Mouse (Mus musculus) heart, adult 9 months (tissue): ENCODE data around the gene Cldn6.

ENCODE experiments used
- DNase-seq, 2 experiments: peaks; one replicate each; pipeline ENCODE4 v3.0.0; 2022; ENCODE audit warnings: low spot score in 2 of 2

Cldn6 gene

GRCm38 (mm10) chr17:23675127-23675526 is 3.9 kb upstream of the Cldn6 start:
- DNase-seq = peak; percentile 64 to 75

DNA sequence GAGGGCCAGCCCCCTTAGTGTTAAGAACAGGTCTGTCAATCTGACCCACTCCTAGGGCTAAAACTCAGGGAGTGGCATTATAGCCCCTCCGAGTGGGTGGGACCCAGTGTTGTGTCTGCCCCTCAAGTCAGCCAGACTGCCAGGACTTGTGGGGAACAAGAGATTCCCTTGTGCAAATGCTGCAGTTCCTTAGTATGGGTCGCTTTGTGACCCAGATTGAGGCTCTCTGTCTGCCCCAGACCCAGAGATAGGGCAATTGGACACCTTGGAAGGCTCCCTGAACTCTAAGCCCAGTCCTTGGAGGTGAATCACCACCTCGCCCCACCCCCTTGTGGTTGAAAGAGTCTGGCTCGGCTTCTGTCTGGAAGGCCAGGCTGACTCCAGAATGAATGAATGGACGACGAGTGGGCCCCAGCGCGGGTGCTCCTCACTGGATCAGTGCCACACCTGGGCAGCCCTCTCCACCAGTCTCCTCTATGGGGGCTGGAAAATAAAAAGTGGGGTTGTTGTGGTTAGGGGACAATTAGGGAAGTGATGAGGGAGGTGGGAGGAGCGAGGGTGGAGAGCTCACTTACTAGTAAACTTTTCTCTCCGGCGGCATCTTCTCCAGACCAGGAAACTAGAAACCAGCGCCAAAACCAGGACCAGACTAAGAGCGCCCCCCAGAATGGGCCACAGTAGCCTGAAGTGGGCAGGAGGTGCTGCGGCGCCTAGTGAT is 3.3 kb upstream of the Cldn6 start:
- DNase-seq = peak; percentile 46 to 56

DNA sequence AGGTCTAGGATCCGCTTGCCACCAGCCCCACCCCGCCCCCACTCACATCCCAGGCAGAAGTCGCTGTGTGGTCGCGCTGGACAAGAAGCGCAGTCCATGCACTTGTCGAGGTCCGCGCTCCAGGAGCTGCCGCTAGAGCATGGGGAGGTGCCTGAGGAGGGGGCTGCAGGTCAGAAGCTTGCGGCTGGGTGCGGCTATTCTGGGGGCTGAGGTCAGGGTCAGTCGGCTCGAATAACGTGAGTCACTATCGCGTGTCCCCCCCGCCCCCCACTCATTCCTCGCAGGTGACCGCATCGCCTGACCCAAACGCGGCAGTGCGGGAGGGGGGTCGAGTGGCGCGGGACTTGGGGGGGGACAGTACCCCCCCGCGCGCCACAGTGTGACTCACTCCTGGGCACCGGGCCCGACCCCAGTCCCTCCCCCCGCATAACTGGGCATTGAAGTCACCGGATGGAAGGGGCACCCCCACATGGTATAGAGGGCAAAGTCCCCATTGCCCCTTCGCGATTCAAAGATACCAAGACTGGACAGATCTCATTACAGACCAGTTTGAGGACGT is 2.5 kb upstream of the Cldn6 start:
- DNase-seq = peak; percentile 40 to 61

- DNase-seq = peak; percentile 85 to 89
These were observed 1.8 kb upstream of the Cldn6 start, which contains the start of gene Tnfrsf12a for GRCm38 (mm10) chr17:23677236-23677679. Gene Tnfrsf12a, minus strand, starts transcription at chr17:23677468.

DNA sequence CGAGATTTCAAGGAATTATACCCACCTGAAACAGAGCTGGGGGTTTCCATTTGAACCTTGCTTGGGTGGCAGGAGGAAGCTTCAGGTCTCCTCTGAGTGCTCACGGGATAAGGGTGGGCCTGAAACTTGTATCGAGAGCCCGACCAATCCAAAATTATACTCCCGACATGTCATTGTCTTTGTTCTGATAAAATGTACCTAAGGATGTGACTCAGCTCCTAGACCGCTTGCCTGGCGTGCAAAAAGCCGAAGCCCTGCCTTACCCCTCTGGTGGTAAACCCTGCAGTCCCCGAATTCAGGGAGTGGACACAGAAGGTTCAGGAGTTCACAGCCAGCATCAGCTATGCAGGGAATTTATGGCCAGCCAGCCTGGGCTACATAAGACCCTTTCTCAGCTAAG is 1.3 kb downstream of the Cldn6 start:
- DNase-seq = no peak

- no peak for DNase-seq
These were observed 2.0 kb downstream of the Cldn6 start for GRCm38 (mm10) chr17:23681086-23681485.

DNA sequence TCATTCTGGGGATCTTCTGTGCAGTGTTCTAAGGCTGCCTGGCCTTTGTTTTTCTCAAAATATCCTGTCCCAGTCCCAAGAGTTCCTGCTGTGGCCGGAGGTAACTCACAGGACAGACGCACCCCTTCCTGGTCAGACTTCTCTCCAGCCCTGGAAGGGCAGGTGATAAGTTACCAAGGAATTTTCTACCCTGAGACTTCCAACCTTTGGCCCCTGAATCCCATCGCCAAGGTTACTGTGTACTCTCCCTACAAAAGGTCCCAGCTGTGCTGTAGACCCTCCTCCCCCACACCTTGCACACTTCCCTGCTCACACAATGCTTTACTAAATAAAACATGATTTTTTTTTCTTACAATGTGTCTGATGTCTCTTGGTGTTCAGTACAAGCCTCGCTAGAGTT is 3.0 kb downstream of the Cldn6 start:
- no peak for DNase-seq

- DNase-seq = no peak
These were observed 3.5 kb downstream of the Cldn6 start for GRCm38 (mm10) chr17:23682530-23682929.

DNA sequence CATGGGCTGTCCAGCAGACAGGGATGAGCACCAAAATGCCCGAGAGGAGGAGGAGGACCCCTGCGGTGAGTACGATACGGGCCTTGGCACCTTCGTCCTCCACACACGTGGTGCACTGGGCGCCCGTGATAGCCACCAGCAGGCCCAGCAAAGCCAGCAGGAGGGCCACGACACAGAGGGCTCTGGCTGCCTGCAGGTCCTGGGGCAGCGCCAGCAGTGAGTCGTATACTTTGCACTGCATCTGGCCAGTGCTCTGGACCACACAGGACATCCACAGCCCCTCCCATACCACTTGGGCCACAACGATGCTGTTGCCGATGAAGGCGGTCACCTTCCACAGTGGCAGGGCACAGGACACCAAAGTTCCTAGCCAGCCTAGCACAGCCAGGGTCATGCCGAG is 4.2 kb downstream of the Cldn6 start:
- DNase-seq = no peak

GRCm38 (mm10) chr17:23683856-23684672 is 5.0 kb downstream of the Cldn6 start, which contains the start of gene Cldn9:
Gene Cldn9, minus strand, starts transcription at chr17:23684026.
- no peak for DNase-seq

- DNase-seq = no peak
These were observed 15.4 kb downstream of the Cldn6 start for GRCm38 (mm10) chr17:23694491-23694890.

GRCm38 (mm10) chr17:23695801-23696200 is 16.8 kb downstream of the Cldn6 start:
- no peak for DNase-seq

GRCm38 (mm10) chr17:23699131-23700077 is 20.4 kb downstream of the Cldn6 start:
- DNase-seq = peak; percentile 32 to 51

DNA sequence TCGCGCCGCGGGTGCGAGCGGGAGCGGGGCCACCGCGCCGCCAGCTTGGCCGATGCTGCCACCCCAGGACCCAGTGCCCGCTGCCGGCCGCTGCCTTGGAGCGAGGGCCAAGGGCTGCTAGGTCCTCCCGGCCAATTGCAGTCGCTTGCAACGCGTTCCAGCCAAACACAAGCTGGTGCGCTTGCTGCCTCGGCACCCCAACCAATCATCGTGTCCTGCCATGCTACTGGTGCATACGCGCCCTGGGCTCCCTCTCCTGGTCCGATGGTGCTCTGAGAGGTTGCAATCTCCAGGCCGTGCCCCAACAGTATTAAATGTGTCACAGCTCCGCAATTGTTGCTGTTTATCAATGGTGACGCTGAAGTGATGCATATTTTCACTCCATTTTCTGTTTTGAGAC is 21.0 kb downstream of the Cldn6 start:
- peak; percentile 90 to 92 for DNase-seq

DNA sequence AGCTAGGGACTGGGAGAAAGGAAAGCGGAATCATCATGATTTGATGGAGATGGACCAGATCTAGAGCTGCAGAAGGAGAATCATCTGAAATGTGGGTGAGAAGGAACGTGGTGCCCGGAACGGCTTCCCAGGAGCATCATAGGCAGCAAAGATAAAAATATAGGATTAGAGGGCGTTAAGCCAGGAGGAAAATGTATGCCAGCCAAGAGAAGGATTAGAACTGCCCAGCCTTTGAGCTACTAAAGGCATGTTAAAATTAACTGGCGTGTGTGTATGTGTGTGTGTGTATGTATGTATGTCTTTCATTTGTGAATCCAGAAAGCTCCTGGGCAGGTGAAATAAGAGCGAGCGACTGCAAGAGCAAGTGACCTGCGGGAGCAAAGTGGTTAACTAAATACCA is 24.3 kb downstream of the Cldn6 start:
- DNase-seq = no peak

- no peak for DNase-seq
These were observed 25.7 kb downstream of the Cldn6 start for GRCm38 (mm10) chr17:23704741-23705140.

DNA sequence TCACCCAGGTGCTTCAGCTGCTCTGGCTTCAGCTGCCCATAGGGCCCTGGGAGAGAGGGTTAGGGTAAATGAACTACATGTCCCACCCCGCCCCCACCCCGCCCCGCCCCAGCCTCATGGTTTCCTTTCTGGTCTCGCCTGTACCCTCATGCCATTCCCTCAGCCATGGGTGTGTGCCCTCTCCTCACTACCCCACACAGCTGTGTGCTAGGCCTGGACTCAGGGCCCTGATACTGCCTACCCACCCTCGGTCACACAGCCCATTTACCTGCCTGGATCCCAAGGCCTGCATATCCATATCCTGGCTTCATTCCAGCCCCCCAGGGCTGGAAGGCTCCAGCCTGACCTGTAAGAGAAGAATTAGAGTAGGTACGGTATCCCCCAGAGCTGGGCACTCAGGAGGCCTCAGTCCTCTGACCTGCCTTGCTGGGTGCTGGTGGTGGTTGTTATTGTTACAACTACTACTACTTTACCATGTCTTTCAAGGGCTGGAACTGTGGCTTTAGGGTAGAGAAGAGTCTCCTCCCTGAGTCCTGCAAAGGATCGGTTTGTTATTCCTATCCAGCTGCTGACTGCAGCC is 26.6 kb downstream of the Cldn6 start:
- no peak for DNase-seq

- DNase-seq = peak; percentile 36 to 41
These were observed 27.2 kb downstream of the Cldn6 start for GRCm38 (mm10) chr17:23706212-23706611.

DNA sequence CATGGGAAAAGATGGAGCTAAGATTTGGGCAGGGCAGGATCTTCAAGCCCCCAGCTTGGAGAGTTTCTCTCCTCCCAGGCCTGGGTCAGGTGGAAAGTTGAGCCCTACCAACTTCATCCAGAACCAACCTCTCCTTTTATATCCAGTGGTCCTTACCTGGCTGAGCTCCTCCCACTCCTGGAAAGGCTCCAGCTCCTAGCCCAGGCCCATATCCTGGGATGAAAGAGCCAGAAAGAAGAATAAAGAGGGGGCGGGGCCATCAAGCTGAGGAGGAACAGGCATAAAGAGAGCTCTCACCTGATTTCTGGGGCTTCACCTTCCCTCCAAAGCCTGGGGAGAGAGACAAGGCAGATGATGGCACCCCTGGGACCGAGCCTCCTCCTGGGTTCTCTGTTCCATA is 38.0 kb downstream of the Cldn6 start:
- DNase-seq = no peak

- no peak for DNase-seq
These were observed 40.4 kb downstream of the Cldn6 start for GRCm38 (mm10) chr17:23719455-23719854.

- no peak for DNase-seq
These were observed 42.8 kb downstream of the Cldn6 start for GRCm38 (mm10) chr17:23721886-23722285.
